Mouse (Mus musculus) B cell, adult 2 months (primary cell): ENCODE data around the gene Ppp1r8.
"Not testable (repeated sequence)": the region's sequence is repeated elsewhere in the genome, so short reads cannot be mapped to it uniquely, and the experiment has no call there.

Experiments used
- DNase-seq, 2 experiments: peaks; one replicate each; pipeline ENCODE4 v3.0.0; 2022

Ppp1r8 gene

DNA sequence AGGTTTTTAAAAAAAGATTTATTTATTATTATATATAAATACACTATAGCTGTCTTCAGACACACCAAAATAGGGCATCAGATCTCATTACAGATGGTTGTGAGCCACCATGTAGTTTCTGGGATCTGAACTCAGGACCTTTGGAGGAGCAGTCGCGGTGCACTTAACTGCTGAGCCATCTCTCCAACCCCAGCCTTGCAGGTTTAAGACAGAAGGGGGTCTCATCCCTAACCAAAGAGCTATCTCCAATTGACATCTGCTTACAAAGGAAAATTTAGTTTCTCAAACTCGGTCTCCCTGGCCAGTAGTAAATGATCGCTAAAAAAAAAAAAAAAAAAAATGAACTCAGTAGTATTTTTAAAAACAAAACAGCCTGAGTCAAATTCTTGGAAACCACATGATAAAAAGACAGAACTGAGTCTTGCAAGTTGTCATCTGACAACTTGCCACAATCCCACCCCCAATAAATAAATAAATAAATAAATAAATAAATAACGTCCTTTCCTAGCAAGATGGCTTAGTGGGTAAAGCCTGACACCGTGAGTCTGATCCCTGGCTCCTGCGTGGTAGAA lies 36.3 kb downstream of the Ppp1r8 start:
- no peak for DNase-seq

DNA sequence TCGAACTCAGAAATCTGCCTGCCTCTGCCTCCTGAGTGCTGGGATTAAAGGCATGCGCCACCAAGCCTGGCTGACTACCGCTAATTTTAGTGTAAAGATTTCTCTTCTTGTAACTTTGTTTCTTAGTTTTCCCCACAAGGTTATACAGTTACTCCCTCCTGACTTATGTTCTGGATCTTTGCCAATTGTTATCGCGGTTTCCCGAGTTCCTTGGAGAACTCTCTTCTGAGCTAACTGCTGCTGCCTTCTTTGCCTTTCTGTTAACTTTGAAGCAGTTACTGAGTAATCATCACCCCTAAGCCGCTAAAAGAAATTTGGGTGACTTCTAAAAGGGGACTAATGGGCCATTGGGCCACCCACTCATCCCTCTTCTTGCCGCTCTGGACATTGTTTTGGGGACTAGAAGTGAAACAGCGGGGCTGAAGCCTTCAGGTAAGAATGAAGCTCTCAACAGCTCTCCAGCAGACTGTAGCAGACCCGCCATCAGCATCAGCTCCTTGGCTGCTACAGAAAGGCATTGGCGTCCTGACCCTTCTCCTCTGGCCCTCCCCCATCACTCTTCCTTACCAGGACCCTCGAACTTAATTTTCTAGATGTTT lies 37.3 kb downstream of the Ppp1r8 start:
- no peak for DNase-seq

DNA sequence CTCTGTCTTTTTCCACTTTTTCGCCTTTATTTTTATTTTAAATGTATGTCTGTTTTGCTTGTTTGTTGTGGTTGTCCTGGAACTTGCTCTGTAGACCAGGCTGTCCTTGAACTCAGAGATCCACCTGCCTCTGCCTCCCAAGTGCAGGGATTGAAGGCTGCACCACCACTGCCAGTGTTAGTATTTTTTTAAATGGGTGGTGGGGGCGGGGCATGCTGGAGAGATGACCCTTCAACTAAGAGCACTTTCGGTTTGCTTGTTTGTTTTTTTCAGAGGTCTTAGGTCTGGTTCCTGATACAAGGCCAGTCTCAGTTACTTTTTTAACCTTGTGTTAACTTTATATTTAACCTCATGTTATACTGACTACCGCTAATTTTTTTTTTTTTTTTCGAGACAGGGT lies 37.8 kb downstream of the Ppp1r8 start:
- no peak for DNase-seq

DNA sequence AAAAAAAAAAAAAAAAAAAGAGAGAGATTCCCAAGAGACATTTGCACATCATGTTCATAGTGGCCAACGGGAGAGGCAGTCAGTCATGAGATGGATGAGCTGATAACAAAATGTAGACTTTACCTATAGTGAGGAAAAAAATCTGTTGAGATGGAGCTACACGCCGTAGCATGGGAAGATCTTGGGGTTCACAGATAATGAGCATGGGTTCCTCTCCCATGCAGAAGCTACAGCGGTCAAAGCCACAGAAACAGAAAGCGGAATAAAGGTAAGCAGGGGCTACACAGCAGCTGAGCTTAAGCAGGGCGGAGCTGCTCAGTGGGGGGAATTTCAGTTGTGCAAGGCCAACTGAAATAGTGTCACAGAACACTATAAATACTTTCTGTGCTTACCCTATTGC lies 38.6 kb downstream of the Ppp1r8 start:
- peak; percentile 63 to 66 for DNase-seq

DNA sequence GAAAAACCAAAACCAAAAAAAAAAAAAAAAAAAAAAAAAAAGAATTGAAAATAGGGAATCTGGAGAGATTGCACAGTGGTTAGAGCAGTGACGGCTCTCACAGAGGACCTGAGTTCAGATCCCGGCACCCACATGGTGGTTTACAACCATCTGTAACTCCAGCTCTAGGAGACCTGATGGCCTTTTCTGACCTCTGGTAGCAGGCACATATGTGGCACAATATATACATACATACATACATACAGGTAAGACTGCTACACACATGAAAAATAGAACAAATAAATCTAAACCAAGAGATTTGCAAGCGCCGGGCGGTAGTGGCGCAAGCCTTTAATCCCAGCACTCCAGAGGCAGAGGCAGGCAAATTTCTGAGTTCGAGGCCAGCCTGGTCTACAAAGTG lies 39.1 kb downstream of the Ppp1r8 start:
- DNase-seq = no peak

DNA sequence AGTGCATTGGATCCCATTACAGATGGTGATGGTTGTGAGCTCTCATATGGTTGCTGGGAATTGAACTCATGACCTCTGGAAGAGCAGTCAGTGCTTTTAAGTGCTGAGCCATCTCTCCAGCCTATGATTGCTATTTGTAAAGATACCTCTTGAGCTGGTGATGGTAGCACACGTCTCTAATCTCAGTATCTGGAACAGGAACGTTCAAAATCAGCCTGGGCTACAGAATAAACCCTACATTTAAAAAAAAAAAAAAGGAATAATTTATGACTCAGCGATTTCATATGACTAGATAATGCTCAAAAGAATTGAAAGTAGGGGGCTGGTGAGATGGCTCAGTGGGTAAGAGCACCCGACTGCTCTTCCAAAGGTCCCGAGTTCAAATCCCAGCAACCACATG lies 39.8 kb downstream of the Ppp1r8 start:
- DNase-seq = no peak

DNA sequence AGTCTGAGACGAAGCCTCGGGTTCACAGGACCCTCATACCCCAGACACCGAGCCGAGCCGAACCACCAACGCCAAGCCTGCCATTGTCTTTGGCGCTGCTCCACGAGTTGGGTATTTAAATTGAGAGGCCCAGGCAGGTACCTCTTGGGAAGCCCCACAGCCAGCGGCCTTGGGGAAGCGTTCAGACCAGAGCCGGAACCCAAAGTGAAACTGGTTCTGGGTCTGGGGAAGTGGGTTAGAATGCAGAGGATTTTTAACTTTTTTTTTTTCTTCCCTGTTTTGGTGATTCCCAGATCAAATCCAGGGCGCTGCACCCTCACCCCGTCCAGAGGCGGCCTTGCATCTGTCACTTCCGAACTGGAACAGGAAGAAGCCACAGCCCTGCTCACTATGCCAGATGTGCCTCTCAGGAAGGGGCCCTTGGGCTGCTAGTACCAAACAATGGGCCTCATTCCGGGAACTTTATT lies 40.8 kb downstream of the Ppp1r8 start:
- DNase-seq = peak; percentile 64 to 66

DNA sequence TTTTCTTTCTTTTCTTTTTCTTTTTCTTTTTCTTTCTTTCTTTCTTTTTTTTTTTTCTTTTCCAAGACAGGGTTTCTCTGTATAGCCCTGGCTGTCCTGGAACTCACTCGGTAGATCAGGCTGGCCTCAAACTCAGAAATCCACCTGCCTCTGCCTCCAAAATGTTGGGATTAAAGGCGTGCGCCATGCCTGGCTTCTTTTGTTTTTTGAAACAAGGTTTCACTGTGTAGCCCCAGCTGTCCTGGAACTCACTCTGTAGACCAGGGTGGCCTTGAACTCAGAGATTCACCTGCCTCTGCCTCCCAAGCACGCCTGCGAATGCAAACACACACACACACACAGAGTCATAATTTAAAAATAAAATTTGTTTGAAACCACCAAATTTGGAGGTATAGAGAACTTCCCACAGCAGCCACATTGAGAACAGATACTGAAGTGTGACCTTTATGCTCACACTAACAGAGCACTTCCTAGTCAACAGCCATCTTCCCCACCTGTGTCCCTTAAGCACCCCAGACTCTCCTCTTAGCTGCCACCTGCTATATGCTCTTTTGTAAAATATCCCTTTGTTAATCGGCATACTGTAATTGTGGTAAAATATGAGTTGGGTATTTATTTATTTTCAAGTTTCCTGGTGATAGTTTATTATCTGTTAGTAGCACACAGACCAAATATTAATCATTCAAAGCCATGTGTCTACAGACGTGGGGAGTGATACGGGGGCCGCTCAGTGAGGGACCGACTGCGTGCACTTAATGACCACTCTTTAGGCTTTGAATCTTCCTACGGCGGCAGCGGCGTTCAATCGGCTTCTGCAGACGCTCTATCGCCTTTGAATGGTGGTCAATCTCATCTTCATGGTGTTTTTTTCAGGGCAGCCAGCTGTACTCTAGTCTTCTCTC lies 41.5 kb downstream of the Ppp1r8 start:
- peak; percentile 51 to 55 for DNase-seq

DNA sequence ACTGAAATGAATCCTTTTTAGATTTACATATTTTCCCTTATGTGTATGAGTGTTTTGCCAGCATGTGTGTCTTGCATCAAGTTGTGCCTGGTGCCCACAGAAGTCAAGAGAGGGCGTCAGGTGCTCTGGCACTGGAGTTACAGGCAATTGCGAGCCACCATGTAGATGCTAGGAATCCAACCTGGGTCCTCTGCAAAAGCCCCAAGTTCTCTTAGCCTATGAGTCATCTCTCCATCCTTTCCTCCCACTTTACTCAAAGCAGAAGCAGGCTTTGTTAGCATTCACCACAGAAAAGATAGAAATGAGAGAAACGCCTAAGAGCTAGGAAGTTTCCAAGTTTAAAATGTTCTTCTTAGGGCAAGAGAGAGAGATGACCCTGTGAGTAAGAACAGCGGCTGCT lies 43.1 kb downstream of the Ppp1r8 start:
- no peak for DNase-seq

DNA sequence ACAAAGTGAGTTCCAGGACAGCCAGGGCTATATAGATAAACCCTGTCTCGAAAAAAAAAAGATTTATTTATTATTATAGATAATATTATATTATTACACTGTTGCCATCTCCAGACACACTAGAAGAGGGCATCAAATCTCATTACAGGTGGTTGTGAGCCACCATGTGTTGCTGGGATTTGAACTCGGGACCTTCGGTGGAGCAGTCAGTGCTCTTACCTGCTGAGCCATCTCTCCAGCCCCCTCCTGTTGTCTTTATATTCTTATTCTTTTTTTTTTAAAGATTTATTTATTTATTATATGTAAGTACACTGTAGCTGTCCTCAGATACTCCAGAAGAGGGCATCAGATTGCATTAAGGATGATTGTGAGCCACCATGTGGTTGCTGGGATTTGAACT lies 44.3 kb downstream of the Ppp1r8 start:
- not testable (repeated sequence) for DNase-seq

DNA sequence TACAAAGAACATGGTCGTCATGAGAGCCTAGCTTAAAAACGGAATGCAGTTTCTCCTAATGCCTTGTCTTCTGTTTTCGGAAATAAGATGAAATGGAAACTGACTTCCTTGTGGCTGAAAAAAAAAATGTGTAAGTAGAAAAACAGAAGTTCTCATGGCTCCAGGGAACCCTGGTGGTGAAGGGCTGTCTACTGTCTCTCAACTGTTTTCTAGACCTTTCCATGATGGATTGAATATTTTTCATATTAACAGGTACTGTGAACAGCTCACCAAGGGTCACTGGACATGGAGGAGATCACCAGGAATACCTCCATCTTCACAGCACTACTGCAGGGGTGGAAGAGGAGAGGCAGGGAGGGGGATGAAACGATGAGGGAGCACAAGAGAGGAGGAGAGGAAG lies 44.9 kb downstream of the Ppp1r8 start:
- peak in 1 of 2 experiments; percentile 37 for DNase-seq

DNA sequence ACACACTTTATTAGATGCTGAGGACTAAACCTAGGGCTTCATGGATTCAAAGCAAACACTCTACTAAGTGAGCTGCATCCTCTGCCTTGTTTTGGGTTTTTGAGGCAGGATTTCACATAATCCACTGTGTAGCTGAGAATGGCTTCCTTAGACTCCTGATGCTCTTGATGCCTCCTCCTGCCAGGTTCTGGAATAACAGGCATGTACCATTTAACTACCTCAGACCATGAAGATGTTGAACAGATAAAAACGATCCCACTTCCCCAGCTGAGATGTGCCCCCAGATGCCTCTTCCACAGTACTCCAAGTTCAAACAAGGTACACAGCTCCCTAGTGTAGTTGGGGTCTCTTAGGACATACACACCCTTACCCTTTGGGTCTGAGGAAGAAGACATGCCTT lies 45.5 kb downstream of the Ppp1r8 start:
- no peak for DNase-seq

DNA sequence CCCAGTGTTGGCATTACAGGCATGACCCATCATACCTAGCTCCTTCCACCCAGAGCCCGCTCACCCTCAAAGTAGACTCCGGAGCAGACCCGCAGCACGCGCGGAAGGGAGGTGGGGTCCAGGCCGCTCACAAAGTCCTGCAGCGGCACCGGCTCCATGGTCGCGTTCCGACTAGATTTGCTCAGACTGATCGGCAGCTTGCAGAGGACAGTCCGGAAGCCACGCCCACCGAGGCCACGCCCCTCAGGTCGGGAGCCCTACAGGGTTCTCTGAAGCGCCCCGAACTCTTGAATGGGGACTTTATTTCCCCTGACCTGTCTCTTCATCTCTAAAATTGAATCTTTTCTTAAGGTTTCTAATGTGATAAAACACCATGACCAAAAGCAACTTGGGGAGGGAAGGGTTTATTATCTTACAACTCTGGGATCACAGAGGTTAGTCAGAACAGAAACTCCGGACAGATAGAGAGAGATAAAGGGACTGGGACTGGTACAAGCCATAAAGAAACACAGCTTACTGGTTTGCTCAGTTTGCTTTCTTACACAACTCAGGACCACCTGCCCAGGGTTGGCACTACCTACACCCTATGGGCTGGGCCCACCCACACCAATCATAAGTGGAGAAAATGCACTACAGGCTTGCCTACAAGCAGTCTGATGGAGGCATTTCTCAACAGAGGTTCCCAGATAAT lies 46.6 kb downstream of the Ppp1r8 start, which contains the start of gene Themis2:
Themis2 (minus strand) TSS at position 192 of the 691 bp plus-strand sequence.
- peak; percentile 96 for DNase-seq

DNA sequence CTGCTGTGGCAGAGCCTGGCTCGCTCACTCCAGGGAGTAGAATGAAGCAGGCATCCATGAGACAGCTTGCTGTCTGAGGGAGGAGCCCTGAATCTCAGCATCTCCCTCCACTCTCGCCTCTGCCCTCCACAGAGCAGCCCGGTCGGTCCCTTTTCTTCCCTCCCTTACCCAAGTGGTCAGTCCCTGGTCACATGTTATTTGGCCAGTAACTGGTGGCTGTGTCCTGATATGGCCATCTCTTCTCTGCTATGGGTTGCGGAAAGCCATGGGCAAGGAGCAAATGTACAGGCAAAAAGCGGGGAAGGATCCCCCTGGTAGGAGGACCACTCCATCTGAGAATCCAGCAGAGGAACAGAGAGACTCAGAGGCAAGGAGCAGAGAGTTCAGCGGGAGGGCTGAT lies 47.8 kb downstream of the Ppp1r8 start:
- no peak for DNase-seq

DNA sequence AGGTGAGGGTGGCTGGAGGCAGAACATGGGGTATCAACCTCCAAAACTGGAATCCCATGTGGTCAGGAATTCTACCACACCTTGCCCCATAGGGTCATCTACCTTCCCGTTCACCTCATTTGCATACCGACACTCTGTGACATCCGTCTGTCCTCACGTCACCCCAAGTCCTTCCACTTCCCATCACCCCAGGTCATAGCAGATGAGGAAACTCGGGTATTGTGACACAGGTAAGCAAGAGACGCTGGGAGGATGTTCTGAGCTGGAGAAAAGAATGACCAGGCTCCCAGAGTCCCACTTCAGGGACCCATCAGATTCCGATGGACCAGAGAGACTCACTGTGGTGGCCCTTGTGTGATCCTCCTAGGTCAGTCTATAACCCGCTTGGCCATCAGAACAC lies 48.2 kb downstream of the Ppp1r8 start:
- peak; percentile 67 to 71 for DNase-seq

DNA sequence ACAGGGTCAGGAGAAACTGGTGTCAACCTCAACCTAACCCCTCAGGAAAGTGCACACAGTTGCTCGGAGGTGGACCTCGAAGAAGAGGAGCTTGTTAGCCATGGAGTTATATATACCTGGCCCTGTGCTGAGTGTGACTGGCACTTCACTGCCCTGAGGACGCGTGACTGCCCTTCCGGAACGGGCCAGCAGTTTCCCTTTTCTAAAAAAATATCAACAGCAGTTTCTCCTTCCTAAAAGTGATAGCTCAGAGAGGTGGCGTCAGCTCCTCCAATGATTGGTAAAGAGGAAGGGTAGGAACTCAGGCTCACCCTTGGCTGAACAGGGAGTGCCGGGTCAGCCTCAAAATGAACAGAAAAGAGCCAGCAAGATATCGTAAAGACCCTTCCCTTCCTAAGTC lies 48.9 kb downstream of the Ppp1r8 start:
- DNase-seq = peak; percentile 58 to 66

DNA sequence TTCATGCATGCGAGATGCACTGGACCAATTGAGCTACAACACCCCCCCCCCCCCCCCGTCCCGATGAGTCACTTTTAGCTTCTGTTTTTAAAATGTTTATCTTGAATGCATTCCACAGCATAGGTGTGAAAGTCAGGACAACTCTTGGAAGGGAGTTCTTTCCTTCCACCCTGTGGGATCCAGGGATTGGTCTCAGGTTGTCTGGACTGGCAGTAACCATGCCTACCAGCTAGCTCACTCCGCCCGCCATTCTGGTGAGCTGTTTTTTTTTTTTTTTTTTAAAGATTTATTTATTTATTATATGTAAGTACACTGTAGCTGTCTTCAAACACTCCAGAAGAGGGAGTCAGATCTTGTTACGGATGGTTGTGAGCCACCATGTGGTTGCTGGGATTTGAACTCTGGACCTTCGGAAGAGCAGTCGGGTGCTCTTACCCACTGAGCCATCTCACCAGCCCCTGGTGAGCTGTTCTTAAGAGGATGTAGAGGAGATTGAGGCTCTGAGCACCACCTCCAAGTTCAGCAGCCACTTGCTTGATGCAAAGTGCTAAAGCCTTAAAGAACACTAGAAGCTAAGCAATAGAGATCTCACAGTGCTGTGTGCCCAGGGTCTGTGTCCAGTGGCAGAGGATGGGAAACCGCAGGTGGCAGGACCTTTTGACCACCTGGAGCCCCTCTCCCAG lies 49.5 kb downstream of the Ppp1r8 start:
- DNase-seq = not testable (repeated sequence)

DNA sequence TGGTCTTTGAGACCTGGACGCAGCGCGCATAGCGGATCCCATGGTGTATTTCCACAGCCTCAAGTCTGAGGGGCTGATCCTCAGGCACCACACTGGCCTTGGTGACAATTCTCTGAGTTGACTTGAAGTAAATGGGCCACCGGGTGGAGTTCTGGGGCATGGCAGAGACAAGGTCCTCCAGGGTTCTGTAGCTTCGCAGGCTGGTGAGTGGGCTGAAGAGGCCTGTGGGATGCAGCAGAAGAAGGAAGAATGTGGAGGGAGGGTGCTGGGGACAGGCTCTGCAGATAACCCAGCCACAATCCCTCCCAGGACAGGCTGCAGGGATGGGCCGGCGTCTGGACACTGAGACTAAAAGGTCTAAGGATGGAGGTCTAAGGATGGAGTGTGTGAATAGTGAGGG lies 53.2 kb downstream of the Ppp1r8 start:
- no peak for DNase-seq

DNA sequence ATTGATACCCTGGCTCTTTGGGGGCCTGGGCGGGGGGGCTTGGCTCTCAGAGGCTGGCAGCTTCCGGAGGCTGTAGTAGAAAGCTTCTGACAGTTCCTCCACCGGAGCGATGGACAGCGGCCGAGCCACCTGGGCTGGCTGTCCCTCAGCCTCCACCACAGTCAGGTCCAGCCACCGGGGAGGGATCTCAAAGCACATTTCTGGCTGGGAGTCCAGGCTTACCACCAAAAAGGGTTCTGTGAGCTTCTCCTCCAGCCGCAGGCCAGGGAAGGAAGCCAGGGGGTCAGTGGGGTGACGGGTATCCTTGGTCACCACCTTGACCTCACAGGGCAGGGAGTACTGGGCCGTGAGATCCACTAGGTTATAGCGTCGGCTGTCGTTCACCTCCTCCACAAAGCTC lies 57.7 kb downstream of the Ppp1r8 start:
- DNase-seq = no peak

DNA sequence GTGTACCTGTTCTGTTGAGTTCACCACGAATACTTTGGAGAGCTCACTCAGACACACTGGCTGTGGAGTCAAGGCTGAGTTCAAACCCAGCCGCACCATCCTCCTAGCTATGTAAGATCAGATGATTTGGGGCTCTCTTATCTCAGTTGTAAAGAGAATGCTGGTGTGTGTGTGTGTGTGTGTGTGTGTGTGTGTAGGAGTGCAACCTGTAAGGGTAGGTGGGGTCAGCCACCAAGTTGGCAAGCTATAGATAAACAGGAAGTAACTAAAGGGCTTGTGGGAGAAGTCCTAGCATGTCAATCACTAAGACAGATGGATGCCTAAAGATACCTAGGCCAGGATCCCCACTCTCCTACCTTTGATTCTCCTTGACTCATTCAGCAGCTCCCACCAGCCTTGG lies 59.2 kb downstream of the Ppp1r8 start:
- no peak for DNase-seq

DNA sequence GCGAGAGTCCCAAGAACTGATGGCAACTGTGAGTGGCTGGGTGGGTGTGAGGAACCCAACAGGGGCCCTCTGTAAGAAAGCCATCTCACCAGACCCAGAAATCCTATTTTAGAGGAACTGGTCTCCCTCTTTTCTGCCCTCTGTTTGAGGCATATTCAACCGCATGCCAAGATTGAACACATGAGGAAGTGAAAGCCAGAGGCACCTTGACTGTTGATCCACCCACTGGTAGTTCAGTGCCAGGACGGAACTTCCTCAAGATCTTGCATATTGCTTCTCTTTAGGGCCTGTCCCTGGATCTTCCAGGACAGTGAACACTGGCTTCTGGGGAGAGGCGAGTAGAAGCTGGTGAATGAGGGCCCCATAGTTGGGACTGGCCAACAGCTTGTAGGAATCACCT lies 62.7 kb downstream of the Ppp1r8 start:
- peak; percentile 64 to 69 for DNase-seq

DNA sequence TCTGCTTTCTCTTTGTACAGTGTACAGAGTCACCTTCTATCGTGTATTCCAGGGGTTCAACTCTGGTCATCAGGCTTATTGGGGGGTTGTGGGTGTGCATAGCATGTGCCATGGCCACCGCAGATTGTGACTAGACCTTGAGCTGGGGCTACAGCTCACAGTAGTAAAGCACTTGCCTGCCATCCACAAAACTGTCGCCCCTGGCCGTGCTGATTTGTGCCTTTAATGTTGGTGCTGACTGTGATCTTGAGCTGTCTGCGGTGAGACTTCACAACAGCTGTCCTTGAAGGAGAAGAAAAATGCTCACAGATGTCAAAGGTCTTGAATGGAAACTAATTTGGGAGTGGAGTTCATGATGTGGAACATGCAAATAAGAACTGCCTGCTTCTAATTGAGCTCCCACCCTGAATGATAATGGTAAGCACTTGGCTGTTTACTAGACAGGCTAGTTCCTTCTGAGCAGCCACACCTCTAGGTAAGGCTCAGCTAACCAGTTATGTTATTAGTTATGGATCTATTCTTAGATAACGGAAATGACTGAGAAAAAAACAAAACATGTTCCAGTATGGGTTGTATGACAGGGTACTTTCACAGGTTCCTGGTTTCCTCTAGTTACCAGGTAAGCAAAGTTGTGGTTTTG lies 64.3 kb downstream of the Ppp1r8 start:
- peak; percentile 38 to 41 for DNase-seq
